Mouse (Mus musculus) embryonic facial prominence, embryonic 13.5 days (tissue): ENCODE data around the gene Dgke. TPM values are rescaled to one million over a fixed set of nuclear protein-coding genes. Genes with fewer than 3 reads are reported as not detected.

Source experiments
- ATAC-seq: fragments of 200-750 bp; cut with Nextera tagmentation; 2 replicates; pipeline ENCODE4 v1.8.0; 2017; ENCODE audit warnings: low read depth; ENCODE audit not compliant: insufficient number of reproducible peaks, insufficient read depth, low FRiP score, low TSS enrichment
- H3K27ac ChIP-seq: fragments of 300-500 bp; sonication (generic); 2 replicates; pipeline ENCODE4 v1.5.1; 2015; ENCODE audit warnings: moderate library complexity, mild to moderate bottlenecking, inconsistent platforms
- H3K27me3 ChIP-seq: fragments of 300-500 bp; sonication (generic); 2 replicates; pipeline ENCODE4 v1.6.1; 2015; ENCODE audit warnings: mild to moderate bottlenecking, inconsistent platforms
- H3K36me3 ChIP-seq: fragments of 300-500 bp; sonication (generic); 2 replicates; pipeline ENCODE4 v1.6.1; 2015; ENCODE audit warnings: mild to moderate bottlenecking, inconsistent platforms
- H3K4me1 ChIP-seq: fragments of 300-500 bp; sonication (generic); 2 replicates; pipeline ENCODE4 v1.6.1; 2015; ENCODE audit warnings: inconsistent platforms
- H3K4me2 ChIP-seq: fragments of 300-500 bp; sonication (generic); 2 replicates; pipeline ENCODE4 v1.6.1; 2015; ENCODE audit warnings: moderate library complexity, mild to moderate bottlenecking, inconsistent platforms
- H3K4me3 ChIP-seq: fragments of 300-500 bp; sonication (generic); 2 replicates; pipeline ENCODE4 v1.5.1; 2015; ENCODE audit warnings: mild to moderate bottlenecking, inconsistent platforms
- H3K9ac ChIP-seq: fragments of 300-500 bp; sonication (generic); 2 replicates; pipeline ENCODE4 v1.6.1; 2015; ENCODE audit warnings: mild to moderate bottlenecking, inconsistent platforms
- H3K9me3 ChIP-seq: fragments of 300-500 bp; sonication (generic); 2 replicates; pipeline ENCODE4 v1.6.1; 2016; ENCODE audit warnings: inconsistent platforms
- WGBS: fragments of 180-500 bp; shearing (Covaris S2); methylation state at CpG from one replicate; pipeline ENCODE4 v1.1.7; 2015; ENCODE audit warnings: mixed read lengths; 5-methylcytosine and 5-hydroxymethylcytosine counted together
- polyA plus RNA-seq: library from polyadenylated mRNA; unstranded; fragments of >200 nt; fragmentation: Nextera tagmentation; extraction: Ambion mirVana; gene quantifications from 2 replicates; pipeline ENCODE4 v1.2.1, GENCODE M21; 2015

The Dgke gene
- polyA plus RNA-seq, 1 experiment from 2014 or later = 4.8 TPM

- no peak for ATAC-seq
- Histone ChIP-seq H3K4me3 (no peak overlapping the region), H3K4me2 (no peak overlapping the region), H3K4me1 (0 out of 2 replicates have a peak, but pooled peaks cover 3% of the 10 kb centered on the region), H3K27ac (no peak overlapping the region), H3K9me3 (no peaks in the 10 kb centered on the region), H3K36me3 (no peaks in the 10 kb centered on the region), H3K9ac (no peak overlapping the region), H3K27me3 (no peaks in the 10 kb centered on the region)
- 77% methylated on average over 6 of the region's 6 CpGs for WGBS
These were observed 36.1 kb downstream of the Dgke start for GRCm38 (mm10) chr11:89030552-89030951.

GRCm38 (mm10) chr11:89028871-89029405 lies 37.7 kb downstream of the Dgke start:
- no peak overlapping the region for H3K27ac ChIP-seq
- H3K27me3 ChIP-seq = no peaks in the 10 kb centered on the region
- no peak for ATAC-seq
- H3K9me3 ChIP-seq = no peaks in the 10 kb centered on the region
- no peak overlapping the region for H3K9ac ChIP-seq
- WGBS = 50% methylated on average over 10 of the region's 10 CpGs
- H3K4me1 ChIP-seq = peaks cover 9% of the 10 kb centered on the region; the same call in 1 of the 2 replicates
- H3K36me3 ChIP-seq = no peaks in the 10 kb centered on the region
- no peak overlapping the region for H3K4me2 ChIP-seq
- H3K4me3 ChIP-seq = no peak overlapping the region

- Histone ChIP-seq H3K4me2 (no peak overlapping the region), H3K4me3 (no peak overlapping the region), H3K27ac (no peak overlapping the region), H3K4me1 (peaks cover 9% of the 10 kb centered on the region; the same call in 1 of the 2 replicates), H3K9me3 (no peaks in the 10 kb centered on the region), H3K9ac (no peak overlapping the region), H3K36me3 (no peaks in the 10 kb centered on the region), H3K27me3 (no peaks in the 10 kb centered on the region)
- ATAC-seq = no peak
- WGBS = 59% methylated on average over 10 of the region's 10 CpGs
These were observed 38.7 kb downstream of the Dgke start for GRCm38 (mm10) chr11:89027955-89028361.

- H3K27ac ChIP-seq = no peak overlapping the region
- no peak overlapping the region for H3K4me2 ChIP-seq
- no peaks in the 10 kb centered on the region for H3K9me3 ChIP-seq
- no peak overlapping the region for H3K4me3 ChIP-seq
- WGBS = 91% methylated on average over 3 of the region's 3 CpGs
- no peaks in the 10 kb centered on the region for H3K27me3 ChIP-seq
- H3K9ac ChIP-seq = no peak overlapping the region
- H3K36me3 ChIP-seq = no peaks in the 10 kb centered on the region
- H3K4me1 ChIP-seq = peaks cover 9% of the 10 kb centered on the region; the same call in 1 of the 2 replicates
- no peak for ATAC-seq
These were observed 40.5 kb downstream of the Dgke start for GRCm38 (mm10) chr11:89026117-89026516.

- H3K4me2 ChIP-seq = no peak overlapping the region
- no peak for ATAC-seq
- H3K4me1 ChIP-seq = peaks cover 9% of the 10 kb centered on the region; the same call in 1 of the 2 replicates
- no peak overlapping the region for H3K4me3 ChIP-seq
- no peaks in the 10 kb centered on the region for H3K36me3 ChIP-seq
- 77% methylated on average over 3 of the region's 3 CpGs for WGBS
- H3K27ac ChIP-seq = no peak overlapping the region
- no peak overlapping the region for H3K9ac ChIP-seq
- H3K27me3 ChIP-seq = no peaks in the 10 kb centered on the region
- no peaks in the 10 kb centered on the region for H3K9me3 ChIP-seq
These were observed 41.0 kb downstream of the Dgke start for GRCm38 (mm10) chr11:89025603-89026002.

- H3K27ac ChIP-seq = no peak overlapping the region
- ATAC-seq = no peak
- WGBS = 54% methylated on average over 11 of the region's 11 CpGs
These were observed 42.3 kb downstream of the Dgke start for GRCm38 (mm10) chr11:89024181-89024881.

GRCm38 (mm10) chr11:89023477-89023876 lies 43.2 kb downstream of the Dgke start:
- Histone ChIP-seq H3K4me2 (no peak overlapping the region), H3K27ac (no peak overlapping the region), H3K4me3 (no peak overlapping the region), H3K9me3 (no peaks in the 10 kb centered on the region), H3K36me3 (no peaks in the 10 kb centered on the region), H3K9ac (no peak overlapping the region), H3K27me3 (no peaks in the 10 kb centered on the region), H3K4me1 (peaks cover 9% of the 10 kb centered on the region; the same call in 1 of the 2 replicates)
- ATAC-seq = no peak
- WGBS = 69% methylated on average over 10 of the region's 10 CpGs

More at GRCm38 (mm10) chr11:89024181-89024881, 42.3 kb downstream of the Dgke start:
- Histone ChIP-seq H3K9me3 (no peaks in the 10 kb centered on the region), H3K27me3 (no peaks in the 10 kb centered on the region), H3K9ac (0 out of 2 replicates have a peak overlapping the region, but pooled peaks have one; percentile 1), H3K4me1 (peaks cover 9% of the 10 kb centered on the region; the same call in 1 of the 2 replicates), H3K4me2 (no peak overlapping the region), H3K4me3 (no peak overlapping the region), H3K36me3 (no peaks in the 10 kb centered on the region)

GRCm38 (mm10) chr11:89022120-89022731 lies 44.4 kb downstream of the Dgke start:
- no peaks in the 10 kb centered on the region for H3K9me3 ChIP-seq
- ATAC-seq = no peak
- H3K27me3 ChIP-seq = no peaks in the 10 kb centered on the region

GRCm38 (mm10) chr11:89021687-89022086 lies 45.0 kb downstream of the Dgke start:
- no peaks in the 10 kb centered on the region for H3K36me3 ChIP-seq
- H3K9me3 ChIP-seq = no peaks in the 10 kb centered on the region
- H3K27me3 ChIP-seq = no peaks in the 10 kb centered on the region
- H3K4me2 ChIP-seq = no peak overlapping the region
- H3K4me3 ChIP-seq = no peak overlapping the region
- no peak overlapping the region for H3K27ac ChIP-seq
- no peak overlapping the region for H3K9ac ChIP-seq
- WGBS = 82% methylated on average over 7 of the region's 7 CpGs
- ATAC-seq = no peak
- peaks cover 5% of the 10 kb centered on the region; the same call in 1 of the 2 replicates for H3K4me1 ChIP-seq

More at GRCm38 (mm10) chr11:89022120-89022731, 44.4 kb downstream of the Dgke start:
- Histone ChIP-seq H3K4me1 (peaks cover 5% of the 10 kb centered on the region; the same call in 1 of the 2 replicates), H3K4me2 (no peak overlapping the region), H3K9ac (no peak overlapping the region), H3K27ac (no peak overlapping the region), H3K36me3 (no peaks in the 10 kb centered on the region), H3K4me3 (no peak overlapping the region)
- 66% methylated on average over 8 of the region's 8 CpGs for WGBS

- ATAC-seq = no peak
These were observed 45.9 kb downstream of the Dgke start for GRCm38 (mm10) chr11:89020681-89021305.

GRCm38 (mm10) chr11:89017514-89018182 lies 49.0 kb downstream of the Dgke start:
- H3K4me2 ChIP-seq = no peak overlapping the region
- ATAC-seq = no peak
- no peaks in the 10 kb centered on the region for H3K4me1 ChIP-seq
- H3K9ac ChIP-seq = no peak overlapping the region
- WGBS = 90% methylated on average over 9 of the region's 9 CpGs
- H3K9me3 ChIP-seq = no peaks in the 10 kb centered on the region
- H3K27me3 ChIP-seq = no peaks in the 10 kb centered on the region
- no peak overlapping the region for H3K4me3 ChIP-seq
- no peaks in the 10 kb centered on the region for H3K36me3 ChIP-seq
- H3K27ac ChIP-seq = no peak overlapping the region

More at GRCm38 (mm10) chr11:89020681-89021305, 45.9 kb downstream of the Dgke start:
- no peaks in the 10 kb centered on the region for H3K9me3 ChIP-seq
- H3K27me3 ChIP-seq = no peaks in the 10 kb centered on the region
- H3K36me3 ChIP-seq = no peaks in the 10 kb centered on the region
- H3K9ac ChIP-seq = no peak overlapping the region
- H3K4me2 ChIP-seq = no peak overlapping the region
- H3K4me1 ChIP-seq = peaks cover 5% of the 10 kb centered on the region; the same call in 1 of the 2 replicates
- 69% methylated on average over 9 of the region's 9 CpGs for WGBS
- no peak overlapping the region for H3K27ac ChIP-seq
- no peak overlapping the region for H3K4me3 ChIP-seq
